Mouse (Mus musculus): ENCODE data around the gene Gpr3.

GRCm38 (mm10) chr4:133186856-133187255 lies 25.5 kb downstream of the Gpr3 start:
- TF ChIP-seq CTCF (IDR thresholded peaks at IDR 0.05; ENCODE audit: low read depth), result peak; percentile 57
- TF ChIP-seq EP300 (optimal IDR thresholded peaks at IDR 0.05), result no peak

Data from stomach, postnatal 0 days (tissue).